Mouse (Mus musculus) small intestine, adult 2 months (tissue): ENCODE data around the gene Klc1.

Experiments
- CTCF ChIP-seq: fragments of 200-500 bp; IDR thresholded peaks from 2 replicates; pipeline ENCODE4 v1.5.1; 2012; ENCODE audit warnings: low read depth, mild to moderate bottlenecking, control low read depth, inconsistent platforms, low read length, moderate library complexity, mixed read lengths; ENCODE audit not compliant: insufficient replicate concordance, insufficient read length; ENCODE audit errors: extremely low read depth
- POLR2A ChIP-seq: fragments of 200-500 bp; IDR thresholded peaks from 2 replicates; pipeline ENCODE4 v1.6.1; 2012; ENCODE audit warnings: low read depth, mild to moderate bottlenecking, control low read depth, inconsistent platforms, low read length, moderate library complexity

- TF ChIP-seq POLR2A (no peak), CTCF (no peak)
Observed at GRCm38 (mm10) chr12:111710091-111710490, 48.6 kb upstream of the Klc1 start.
